Mouse (Mus musculus): ENCODE data around the gene Senp3. TPM values are rescaled to one million over a fixed set of nuclear protein-coding genes. Genes with fewer than 3 reads are reported as not detected.

Gene Senp3
- polyA plus RNA-seq, 1 experiment from 2014 or later, result 96.5 TPM

- H3K9ac ChIP-seq (replicated peaks; ENCODE audit: low read length), result peak overlapping the region; percentile 88
- H3K36me3 ChIP-seq (ENCODE audit: insufficient read depth, low read length), result no peaks in the 10 kb centered on the region
- peak overlapping the region; percentile 88 for H3K4me2 ChIP-seq (replicated peaks; ENCODE audit: low read depth, low read length)
- H3K27me3 ChIP-seq (ENCODE audit: insufficient read depth, low read length), result no peaks in the 10 kb centered on the region
- peaks cover 18% of the 10 kb centered on the region for H3K4me1 ChIP-seq (ENCODE audit: insufficient read depth, low read length)
- ATAC-seq (ENCODE audit: low FRiP score, low TSS enrichment), result peak; percentile 17; the same call in 1 of the 2 replicates
- WGBS, result 27% methylated on average over 6 of the region's 6 CpGs
- peak overlapping the region; percentile 64 for H3K4me3 ChIP-seq (ENCODE audit: low read length)
- H3K9me3 ChIP-seq (ENCODE audit: low read length), result no peaks in the 10 kb centered on the region
- peak overlapping the region; percentile 88; the same call in 1 of the 2 replicates for H3K27ac ChIP-seq (ENCODE audit: low read length)
Measured at GRCm38 (mm10) chr11:69695046-69695360, 13.1 kb upstream of the Senp3 start.

GRCm38 (mm10) chr11:69693421-69693965 is 11.6 kb upstream of the Senp3 start:
- Histone ChIP-seq H3K4me2 (replicated peaks; ENCODE audit: low read depth, low read length) (no peak overlapping the region; the same call in 1 of the 2 replicates), H3K4me1 (ENCODE audit: insufficient read depth, low read length) (peaks cover 18% of the 10 kb centered on the region), H3K27me3 (ENCODE audit: insufficient read depth, low read length) (no peaks in the 10 kb centered on the region), H3K36me3 (ENCODE audit: insufficient read depth, low read length) (no peaks in the 10 kb centered on the region), H3K9ac (replicated peaks; ENCODE audit: low read length) (no peak overlapping the region; the same call in 1 of the 2 replicates), H3K9me3 (ENCODE audit: low read length) (no peaks in the 10 kb centered on the region), H3K27ac (ENCODE audit: low read length) (no peak overlapping the region; the same call in 1 of the 2 replicates), H3K4me3 (ENCODE audit: low read length) (no peak overlapping the region)
- no peak for ATAC-seq (ENCODE audit: low FRiP score, low TSS enrichment)
- 45% methylated on average over 11 of the region's 11 CpGs for WGBS

- 76% methylated on average over 6 of the region's 6 CpGs for WGBS
Measured at GRCm38 (mm10) chr11:69692863-69693262, 11.0 kb upstream of the Senp3 start.

GRCm38 (mm10) chr11:69692196-69692811 is 10.4 kb upstream of the Senp3 start:
- WGBS, result 68% methylated on average over 9 of the region's 9 CpGs
- no peak overlapping the region for H3K4me3 ChIP-seq (ENCODE audit: low read length)
- no peaks in the 10 kb centered on the region for H3K27me3 ChIP-seq (ENCODE audit: insufficient read depth, low read length)
- no peak overlapping the region for H3K4me2 ChIP-seq (replicated peaks; ENCODE audit: low read depth, low read length)
- H3K4me1 ChIP-seq (ENCODE audit: insufficient read depth, low read length), result peaks cover 18% of the 10 kb centered on the region
- no peaks in the 10 kb centered on the region for H3K36me3 ChIP-seq (ENCODE audit: insufficient read depth, low read length)
- no peaks in the 10 kb centered on the region for H3K9me3 ChIP-seq (ENCODE audit: low read length)
- 0 out of 2 replicates have a peak overlapping the region, but pooled peaks have one; percentile 9 for H3K27ac ChIP-seq (ENCODE audit: low read length)
- no peak overlapping the region for H3K9ac ChIP-seq (replicated peaks; ENCODE audit: low read length)
- ATAC-seq (ENCODE audit: low FRiP score, low TSS enrichment), result no peak

More at GRCm38 (mm10) chr11:69692863-69693262, 11.0 kb upstream of the Senp3 start:
- H3K4me1 ChIP-seq (ENCODE audit: insufficient read depth, low read length), result peaks cover 18% of the 10 kb centered on the region
- H3K27ac ChIP-seq (ENCODE audit: low read length), result peak overlapping the region; percentile 9; the same call in 1 of the 2 replicates
- H3K9ac ChIP-seq (replicated peaks; ENCODE audit: low read length), result no peak overlapping the region
- H3K27me3 ChIP-seq (ENCODE audit: insufficient read depth, low read length), result no peaks in the 10 kb centered on the region
- H3K36me3 ChIP-seq (ENCODE audit: insufficient read depth, low read length), result no peaks in the 10 kb centered on the region
- no peaks in the 10 kb centered on the region for H3K9me3 ChIP-seq (ENCODE audit: low read length)
- 0 out of 2 replicates have a peak, but pooled peaks have one; percentile 35 for ATAC-seq (ENCODE audit: low FRiP score, low TSS enrichment)
- H3K4me2 ChIP-seq (replicated peaks; ENCODE audit: low read depth, low read length), result no peak overlapping the region
- no peak overlapping the region for H3K4me3 ChIP-seq (ENCODE audit: low read length)

GRCm38 (mm10) chr11:69689891-69690290 is 8.0 kb upstream of the Senp3 start:
- Histone ChIP-seq H3K27ac (ENCODE audit: low read length) (no peak overlapping the region), H3K27me3 (ENCODE audit: insufficient read depth, low read length) (no peaks in the 10 kb centered on the region), H3K4me1 (ENCODE audit: insufficient read depth, low read length) (peaks cover 27% of the 10 kb centered on the region), H3K36me3 (ENCODE audit: insufficient read depth, low read length) (no peaks in the 10 kb centered on the region), H3K4me2 (replicated peaks; ENCODE audit: low read depth, low read length) (no peak overlapping the region), H3K9me3 (ENCODE audit: low read length) (no peaks in the 10 kb centered on the region), H3K9ac (replicated peaks; ENCODE audit: low read length) (no peak overlapping the region), H3K4me3 (ENCODE audit: low read length) (no peak overlapping the region)
- ATAC-seq (ENCODE audit: low FRiP score, low TSS enrichment), result no peak
- 86% methylated on average over 1 of the region's 1 CpGs for WGBS

GRCm38 (mm10) chr11:69687061-69687460 is 5.2 kb upstream of the Senp3 start:
- Histone ChIP-seq H3K27me3 (ENCODE audit: insufficient read depth, low read length) (no peaks in the 10 kb centered on the region), H3K9me3 (ENCODE audit: low read length) (no peaks in the 10 kb centered on the region), H3K27ac (ENCODE audit: low read length) (no peak overlapping the region), H3K9ac (replicated peaks; ENCODE audit: low read length) (peak overlapping the region; percentile 45; the same call in 1 of the 2 replicates), H3K4me3 (ENCODE audit: low read length) (no peak overlapping the region), H3K4me2 (replicated peaks; ENCODE audit: low read depth, low read length) (no peak overlapping the region), H3K36me3 (ENCODE audit: insufficient read depth, low read length) (no peaks in the 10 kb centered on the region), H3K4me1 (ENCODE audit: insufficient read depth, low read length) (peaks cover 27% of the 10 kb centered on the region)
- 59% methylated on average over 5 of the region's 5 CpGs for WGBS
- ATAC-seq (ENCODE audit: low FRiP score, low TSS enrichment), result no peak

GRCm38 (mm10) chr11:69686377-69686776 is 4.5 kb upstream of the Senp3 start:
- H3K4me3 ChIP-seq (ENCODE audit: low read length), result no peak overlapping the region
- peak overlapping the region; percentile 45; the same call in 1 of the 2 replicates for H3K9ac ChIP-seq (replicated peaks; ENCODE audit: low read length)
- H3K4me1 ChIP-seq (ENCODE audit: insufficient read depth, low read length), result peaks cover 27% of the 10 kb centered on the region
- H3K27me3 ChIP-seq (ENCODE audit: insufficient read depth, low read length), result no peaks in the 10 kb centered on the region
- no peak for ATAC-seq (ENCODE audit: low FRiP score, low TSS enrichment)
- H3K27ac ChIP-seq (ENCODE audit: low read length), result no peak overlapping the region; the same call in 1 of the 2 replicates
- 17% methylated on average over 4 of the region's 4 CpGs for WGBS
- no peaks in the 10 kb centered on the region for H3K36me3 ChIP-seq (ENCODE audit: insufficient read depth, low read length)
- no peaks in the 10 kb centered on the region for H3K9me3 ChIP-seq (ENCODE audit: low read length)
- no peak overlapping the region for H3K4me2 ChIP-seq (replicated peaks; ENCODE audit: low read depth, low read length)

- WGBS, result 68% methylated on average over 10 of the region's 10 CpGs
- H3K9me3 ChIP-seq (ENCODE audit: low read length), result no peaks in the 10 kb centered on the region
- peak within 1 kb of the TSS; percentile 45 for H3K9ac ChIP-seq (replicated peaks; ENCODE audit: low read length)
- no peak for ATAC-seq (ENCODE audit: low FRiP score, low TSS enrichment)
- no peaks in the 10 kb centered on the region for H3K27me3 ChIP-seq (ENCODE audit: insufficient read depth, low read length)
- H3K36me3 ChIP-seq (ENCODE audit: insufficient read depth, low read length), result no peaks in the 10 kb centered on the region
- no peak within 1 kb of the TSS for H3K4me2 ChIP-seq (replicated peaks; ENCODE audit: low read depth, low read length)
- no peak within 1 kb of the TSS for H3K4me3 ChIP-seq (ENCODE audit: low read length)
- H3K4me1 ChIP-seq (ENCODE audit: insufficient read depth, low read length), result peaks cover 33% of the 10 kb centered on the region
- peak within 1 kb of the TSS; percentile 72 for H3K27ac ChIP-seq (ENCODE audit: low read length)
Measured at GRCm38 (mm10) chr11:69685526-69686148, 3.8 kb upstream of the Senp3 start, which contains the start of gene Tnfsf13. TSS of gene Tnfsf13 (minus strand) at chr11:69685784.

- H3K4me3 ChIP-seq (ENCODE audit: low read length), result no peak overlapping the region
- peaks cover 37% of the 10 kb centered on the region for H3K4me1 ChIP-seq (ENCODE audit: insufficient read depth, low read length)
- WGBS, result 87% methylated on average over 6 of the region's 6 CpGs
- 0 out of 2 replicates have a peak, but pooled peaks cover 3% of the 10 kb centered on the region for H3K36me3 ChIP-seq (ENCODE audit: insufficient read depth, low read length)
- H3K4me2 ChIP-seq (replicated peaks; ENCODE audit: low read depth, low read length), result no peak overlapping the region
- ATAC-seq (ENCODE audit: low FRiP score, low TSS enrichment), result no peak
- no peak overlapping the region for H3K9ac ChIP-seq (replicated peaks; ENCODE audit: low read length)
- H3K27ac ChIP-seq (ENCODE audit: low read length), result no peak overlapping the region
- no peaks in the 10 kb centered on the region for H3K9me3 ChIP-seq (ENCODE audit: low read length)
- no peaks in the 10 kb centered on the region for H3K27me3 ChIP-seq (ENCODE audit: insufficient read depth, low read length)
Measured at GRCm38 (mm10) chr11:69684936-69685335, 3.1 kb upstream of the Senp3 start.

Data from kidney, embryonic 16.5 days (tissue).